Mouse (Mus musculus) layer of hippocampus, postnatal 25 days (tissue): ENCODE measurements around the gene Wbp2nl. TPM values are rescaled to one million over a fixed set of nuclear protein-coding genes. Genes with fewer than 3 reads are reported as not detected.
A peak's percentile ranks its signal among the peaks of the same experiment; 100 is the strongest.
"Not testable (repeated sequence)": the region's sequence is repeated elsewhere in the genome, so short reads cannot be mapped to it uniquely, and the experiment has no call there.

Experiments used
- DNase-seq, 2 experiments: peaks; one replicate each; pipeline ENCODE4 v3.0.0; 2022; ENCODE audit warnings: mixed read lengths in 2 of 2, low spot score in 1 of 2; ENCODE audit errors: extremely low spot score in 1 of 2
- total RNA-seq, 2 experiments: library from RNA; stranded (reverse); gene quantifications; 2 replicates each; pipeline ENCODE4 v1.2.3; 2021

The Wbp2nl gene
- total RNA-seq, 2 experiments from 2014 or later, result not detected

DNA sequence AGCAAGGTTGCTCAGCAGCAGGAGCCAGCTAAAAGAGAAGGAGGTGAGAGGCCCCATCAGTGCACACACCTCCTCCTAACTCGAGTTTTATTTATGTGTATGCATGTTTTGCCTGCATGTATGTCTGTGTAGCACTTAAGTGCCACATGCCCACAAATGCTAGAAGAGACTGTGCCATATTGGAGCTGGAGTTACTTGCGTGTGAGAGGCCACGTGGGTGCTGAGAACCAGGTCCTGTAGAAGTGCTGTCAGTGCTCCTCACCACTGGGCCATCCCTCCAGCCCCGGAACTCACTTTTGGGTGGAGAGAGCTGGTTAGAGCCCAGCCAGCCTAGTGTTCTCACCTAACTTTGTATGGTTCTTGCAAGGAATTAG is 48.5 kb downstream of the Wbp2nl start:
- no peak for DNase-seq

DNA sequence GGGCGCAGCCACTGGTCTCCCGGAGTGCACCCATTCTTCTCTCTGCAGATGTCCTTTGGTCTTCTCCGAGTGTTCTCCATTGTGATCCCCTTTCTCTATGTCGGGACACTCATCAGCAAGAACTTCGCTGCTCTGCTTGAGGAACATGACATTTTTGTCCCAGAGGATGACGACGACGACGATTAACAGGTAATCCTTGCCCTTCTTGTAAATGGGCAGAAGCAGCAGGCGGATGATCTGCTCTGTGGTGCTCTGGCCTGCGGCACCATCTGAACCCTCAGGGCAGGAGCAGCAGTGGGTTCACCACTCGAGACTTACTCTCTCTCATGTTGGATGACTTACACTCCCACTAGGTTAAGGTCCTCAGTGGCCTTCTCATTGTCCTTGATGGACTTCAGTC is 49.1 kb downstream of the Wbp2nl start:
- DNase-seq, result no peak

DNA sequence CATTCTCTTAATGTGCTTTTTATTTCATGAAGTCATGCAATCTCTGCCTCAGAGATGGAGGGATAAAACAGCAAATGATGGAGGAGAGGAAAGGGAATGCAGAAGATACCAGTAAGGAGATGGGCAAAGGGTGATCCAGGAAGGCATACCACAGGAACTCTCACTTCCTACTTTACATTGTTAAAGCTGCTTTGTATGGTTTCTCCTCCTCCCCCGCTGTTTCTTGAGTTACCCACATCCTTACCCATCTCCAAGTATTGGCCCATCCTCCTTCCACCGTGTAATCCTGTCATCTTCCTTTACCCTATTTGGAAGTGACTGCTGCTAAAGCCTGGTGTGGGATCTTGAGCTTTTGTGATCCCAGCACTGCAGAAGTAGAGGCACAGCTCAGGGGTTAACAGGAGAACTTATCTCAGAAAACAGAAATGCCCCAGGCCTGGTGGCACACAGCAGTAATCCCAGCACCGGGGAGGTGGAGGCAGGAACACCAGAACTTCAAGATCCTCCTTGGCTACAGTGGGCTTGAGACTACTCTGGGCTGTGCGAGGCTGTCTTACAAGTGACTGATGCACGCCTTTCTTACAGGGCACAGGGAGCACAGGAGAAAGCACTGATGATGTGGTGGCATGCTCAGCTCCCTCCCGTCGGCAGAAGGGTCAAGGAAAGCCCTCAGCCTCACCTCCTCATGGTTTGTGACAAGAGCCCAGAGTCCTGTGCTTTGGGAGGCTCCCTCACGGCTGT is 49.7 kb downstream of the Wbp2nl start:
- no peak for DNase-seq

DNA sequence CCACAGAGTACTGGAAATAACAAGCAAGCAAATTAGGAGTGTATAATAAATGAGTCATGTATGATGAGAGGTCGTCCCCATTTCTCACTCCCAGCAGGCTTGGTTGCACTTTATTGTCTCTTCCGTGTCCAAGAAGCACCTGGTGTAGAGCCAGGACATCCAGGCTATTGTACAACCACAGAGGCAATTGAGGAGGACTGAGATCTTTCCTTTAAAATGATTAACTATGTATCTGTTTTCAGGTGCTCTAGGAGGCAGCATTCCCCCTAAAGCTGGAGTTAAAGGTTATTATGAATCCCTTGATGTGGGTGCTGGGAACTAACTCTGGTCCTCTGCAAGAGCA is 50.2 kb downstream of the Wbp2nl start:
- DNase-seq, result no peak

DNA sequence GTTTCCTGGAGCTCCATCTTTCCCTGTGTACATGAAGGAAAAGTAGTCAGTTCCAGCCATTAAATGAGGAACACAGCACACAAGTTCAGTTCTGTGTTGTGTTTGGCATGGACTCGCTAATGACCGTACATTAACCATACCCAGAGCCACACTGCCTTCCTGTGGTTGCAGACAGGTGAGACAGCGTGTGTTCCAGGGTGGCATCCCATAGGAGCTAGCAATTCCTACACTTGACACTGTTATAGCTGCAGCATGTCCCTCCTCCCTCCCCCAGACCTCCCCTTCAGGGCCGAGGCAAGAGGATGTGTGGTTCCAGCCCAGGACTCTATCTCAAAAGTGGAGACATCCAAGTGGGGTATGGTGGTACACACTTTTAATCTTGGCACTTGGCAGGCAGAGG is 51.6 kb downstream of the Wbp2nl start:
- no peak for DNase-seq

DNA sequence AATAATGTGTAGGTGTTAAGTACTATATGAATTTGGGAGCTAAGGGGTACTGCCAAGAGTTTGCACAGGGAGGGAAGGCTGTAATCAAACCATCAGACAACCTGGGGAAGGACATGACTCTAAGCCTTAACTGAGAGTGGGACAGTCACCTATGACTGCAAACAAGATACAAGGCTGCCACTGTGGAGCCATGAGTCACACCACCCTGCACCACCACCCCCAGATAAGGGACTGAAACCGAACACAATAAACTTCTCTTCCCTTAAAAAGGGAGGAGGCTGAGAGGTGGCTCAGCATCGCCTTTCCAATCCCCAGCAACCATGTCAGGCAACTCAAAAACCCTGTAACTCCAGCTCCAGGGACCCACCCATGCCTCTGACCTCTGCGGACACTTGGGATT is 52.7 kb downstream of the Wbp2nl start:
- DNase-seq, result no peak

DNA sequence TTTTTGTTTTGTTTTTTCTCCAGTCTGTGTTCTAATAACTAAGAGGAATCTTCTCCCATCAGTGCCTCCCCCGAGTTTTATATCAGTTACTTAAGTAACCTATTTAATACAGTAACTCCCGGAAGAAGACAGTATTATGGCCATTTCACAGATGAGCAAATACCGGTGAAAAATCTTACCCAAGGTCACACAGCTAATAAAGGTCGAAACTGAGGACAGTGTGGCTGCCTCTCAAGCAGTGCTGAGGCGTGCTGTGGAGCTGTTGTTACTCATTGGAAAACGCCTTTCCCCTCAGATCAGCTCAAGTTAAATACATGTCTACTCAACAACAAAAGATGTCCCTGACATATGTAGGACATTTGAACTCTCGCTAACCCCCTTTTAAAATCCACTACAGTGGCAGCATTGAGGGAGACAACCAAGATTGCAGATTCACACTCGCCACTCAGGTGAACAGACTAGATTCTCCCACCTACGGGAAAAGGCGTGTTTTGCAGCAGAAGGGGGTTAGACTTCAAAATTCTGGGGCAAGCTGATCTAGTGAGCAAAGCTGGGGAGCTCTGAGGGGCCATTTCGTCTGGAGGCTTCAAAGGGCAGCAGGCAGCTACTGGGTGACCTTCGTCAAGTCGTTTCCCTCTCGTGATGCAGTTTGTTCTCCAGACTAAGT is 54.5 kb downstream of the Wbp2nl start:
- no peak for DNase-seq

DNA sequence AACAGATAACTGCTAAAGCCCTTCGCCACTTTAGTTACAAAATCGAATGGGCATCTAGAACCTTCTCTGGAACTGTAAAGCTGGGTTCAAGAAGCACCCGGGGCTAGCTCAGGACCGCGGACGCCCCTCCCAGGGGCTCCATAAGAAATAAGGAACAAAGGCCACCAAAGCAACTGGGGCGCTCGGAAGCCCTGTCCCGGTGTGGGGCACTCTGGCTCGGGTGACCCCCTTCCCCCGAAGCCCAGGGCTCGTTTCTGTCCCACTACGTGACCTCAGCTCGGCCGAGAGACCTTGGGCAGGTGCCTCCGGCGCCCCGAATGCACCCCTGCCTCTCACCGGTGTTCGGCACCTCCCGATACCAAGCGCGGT is 55.0 kb downstream of the Wbp2nl start:
- no peak for DNase-seq

DNA sequence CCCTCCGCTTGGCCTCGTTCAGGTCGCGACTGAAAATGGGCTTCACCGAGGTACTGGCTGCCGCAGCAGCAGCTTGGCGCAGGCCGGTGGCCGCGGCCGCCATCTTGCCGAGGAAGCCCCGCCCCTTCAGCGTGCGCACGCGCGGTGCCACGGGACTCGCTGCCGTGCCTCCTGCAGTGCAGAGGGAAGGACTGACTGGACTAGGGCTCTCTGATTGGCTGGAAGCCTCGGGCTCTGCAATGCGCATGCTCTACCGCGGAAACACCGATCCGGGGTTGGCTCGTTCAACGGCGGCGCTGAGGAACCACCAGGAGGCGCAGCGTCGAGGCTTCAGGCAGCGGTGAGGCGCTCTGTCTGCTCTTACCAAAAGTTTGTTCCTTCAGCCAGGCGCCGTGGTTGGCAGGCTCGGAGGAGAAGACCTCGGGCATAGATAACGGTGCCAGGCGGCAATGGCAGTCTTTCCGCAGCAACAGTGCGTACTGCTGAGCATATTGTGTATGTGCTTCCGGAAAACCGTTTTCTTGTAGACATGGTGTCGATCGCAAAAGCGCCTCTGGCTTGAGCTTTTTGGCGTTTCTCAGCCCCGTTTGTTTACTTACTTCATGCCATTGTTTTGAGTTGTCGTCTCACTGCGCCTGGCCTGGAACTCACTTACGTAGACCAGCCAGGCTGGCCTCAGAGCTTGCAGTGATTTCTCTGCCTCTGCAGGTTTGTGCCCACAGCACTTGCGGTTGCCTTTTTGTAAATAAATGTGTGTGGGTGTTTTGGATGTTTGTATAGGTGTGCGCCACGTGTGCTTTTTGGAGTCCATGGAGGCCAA is 55.6 kb downstream of the Wbp2nl start, which contains the start of gene Ndufa6:
Ndufa6 (minus strand) TSS at position 197 of the 820 bp plus-strand sequence.
- DNase-seq, result peak; percentile 90 to 91

DNA sequence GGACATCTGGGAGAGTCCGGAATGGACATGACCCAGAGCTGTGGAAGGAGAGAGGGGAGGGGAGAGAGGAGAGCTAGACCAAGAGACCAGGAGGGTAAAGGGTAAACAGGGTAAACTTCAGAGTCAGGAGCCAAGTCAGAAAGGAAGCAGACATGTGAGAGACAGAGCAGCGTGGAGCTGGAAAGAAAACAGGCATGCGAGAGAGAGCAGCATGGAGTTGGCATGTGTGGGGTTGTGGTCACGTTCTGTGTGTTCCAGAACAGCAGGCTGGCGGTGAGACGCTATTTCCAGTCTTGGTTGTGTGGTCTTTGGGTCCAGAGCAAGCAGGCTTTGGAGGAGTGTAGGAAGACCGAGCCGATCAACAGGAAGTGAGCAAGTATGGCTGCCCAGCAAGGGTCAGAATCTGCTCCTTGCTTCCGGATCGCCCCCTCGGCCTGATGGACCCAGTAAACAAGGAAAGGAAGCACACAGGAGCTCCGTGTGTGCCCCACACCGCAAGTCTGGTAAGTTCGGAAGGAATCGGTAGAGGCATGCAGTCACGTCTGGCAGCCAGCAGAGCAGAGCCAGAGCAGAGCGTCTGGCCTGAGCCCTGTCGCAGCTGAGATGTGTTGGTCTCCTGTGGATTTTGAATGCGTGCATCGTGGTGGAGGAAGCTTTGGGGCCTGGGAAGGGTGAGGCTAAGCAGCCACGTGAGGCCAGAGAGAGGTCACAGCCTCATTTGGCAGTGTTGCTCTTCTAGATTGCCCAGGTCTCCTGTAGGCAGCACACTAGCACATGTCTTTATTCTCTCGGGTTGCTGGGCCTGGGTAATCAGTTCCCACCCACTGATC is 59.9 kb downstream of the Wbp2nl start:
- DNase-seq, result no peak

DNA sequence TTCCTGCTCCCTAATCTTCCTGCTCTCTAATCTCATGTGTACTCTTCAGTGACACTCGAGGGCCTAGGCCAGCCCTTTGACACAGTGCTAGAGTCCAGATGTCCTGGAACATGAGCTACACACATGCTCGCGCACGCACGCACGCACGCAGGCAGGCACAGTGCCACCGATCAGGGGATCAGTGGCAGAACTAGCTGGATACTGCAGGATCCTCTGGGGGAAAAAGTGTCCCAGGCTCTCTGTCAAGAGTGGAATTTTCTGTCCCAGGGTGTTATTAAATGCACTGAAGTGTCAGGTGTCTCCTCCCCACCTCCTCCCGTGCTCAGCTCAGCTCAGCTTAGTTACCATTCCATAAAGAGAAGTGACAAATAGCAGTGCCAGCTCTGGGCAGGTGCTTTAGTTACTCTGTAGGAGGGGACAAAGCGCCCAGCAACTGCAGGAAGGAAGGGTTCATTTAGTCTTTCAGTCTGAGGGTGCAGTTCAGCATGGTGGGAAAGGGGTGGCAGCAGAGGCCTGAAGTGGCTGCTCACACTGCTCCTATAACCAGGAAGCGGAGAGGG is 62.8 kb downstream of the Wbp2nl start:
- no peak for DNase-seq

DNA sequence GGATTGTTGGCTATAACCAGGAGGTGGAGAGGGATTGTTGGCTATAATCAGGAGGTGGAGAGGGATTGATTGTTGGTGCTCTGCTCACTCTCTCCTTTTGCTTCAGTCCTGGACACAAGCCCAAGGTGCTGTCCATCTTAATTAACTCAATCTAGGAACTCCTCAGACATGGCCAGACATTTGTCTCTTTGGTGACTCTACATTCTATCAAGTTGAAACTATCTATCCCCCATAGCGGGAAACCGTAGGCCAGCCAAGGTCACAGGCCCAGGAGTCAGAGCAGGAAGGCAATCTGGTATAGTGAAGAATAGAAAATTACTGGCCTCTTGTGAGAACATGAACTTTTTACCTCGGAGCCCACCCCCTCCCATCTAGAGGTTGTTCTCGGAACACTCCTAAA is 63.5 kb downstream of the Wbp2nl start:
- no peak for DNase-seq

DNA sequence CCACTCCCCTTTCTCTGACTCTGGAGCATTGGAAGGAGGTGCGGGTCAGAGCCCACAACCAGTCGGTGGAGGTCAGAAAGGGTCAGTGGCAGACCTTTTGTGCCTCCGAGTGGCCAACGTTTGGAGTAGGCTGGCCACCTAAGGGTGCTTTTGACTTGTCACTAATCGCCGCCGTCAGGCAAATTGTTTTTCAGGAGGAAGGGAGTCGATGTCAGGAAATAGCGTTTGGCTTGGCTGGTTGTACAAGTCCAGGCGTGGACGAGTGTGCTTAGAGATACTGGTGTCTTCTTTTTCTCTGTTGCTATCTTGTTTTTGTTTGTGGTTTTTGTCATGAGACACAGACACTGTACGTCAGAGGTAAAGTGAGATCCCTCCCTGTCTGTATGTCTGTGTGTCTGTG is 65.0 kb downstream of the Wbp2nl start:
- DNase-seq, result not testable (repeated sequence)

Other genes with a start within 250 kb of the Wbp2nl start
- not detected for gene 4930407I10Rik, start 239.8 kb upstream of the Wbp2nl start, total RNA-seq
- under 1 TPM; 0.12 to 0.59 TPM for gene Mei1, start 229.0 kb upstream of the Wbp2nl start, total RNA-seq
- 10 to 100 TPM; 11.2 to 15.8 TPM for gene Ccdc134, start 171.0 kb upstream of the Wbp2nl start, total RNA-seq
- gene Srebf2, start 151.8 kb upstream of the Wbp2nl start, total RNA-seq, result 100 to 1,000 TPM; 172 to 174 TPM
- gene Shisa8, start 86.1 kb upstream of the Wbp2nl start, total RNA-seq, result 1 to 10 TPM; 1.4 to 1.9 TPM
- gene Tnfrsf13c, start 74.6 kb upstream of the Wbp2nl start, total RNA-seq, result under 1 TPM in 1 of 2 experiments, not detected in 1; 0.22 TPM
- 1 to 10 TPM; 2.2 to 2.4 TPM for gene Cenpm, start 54.2 kb upstream of the Wbp2nl start, total RNA-seq
- 100 to 1,000 TPM in 1 of 2 experiments, 10 to 100 TPM in 1; 98.3 to 111 TPM for gene 1500009C09Rik, start 46.6 kb upstream of the Wbp2nl start, total RNA-seq
- gene Sept3, start 24.1 kb upstream of the Wbp2nl start, total RNA-seq, result 100 to 1,000 TPM; 617 to 679 TPM
- gene Naga, start 40.0 kb downstream of the Wbp2nl start, total RNA-seq, result 10 to 100 TPM; 33.1 to 36.7 TPM
- under 1 TPM; 0.66 to 0.92 TPM for gene Pheta2, start 40.0 kb downstream of the Wbp2nl start, total RNA-seq
- gene Smdt1, start 40.0 kb downstream of the Wbp2nl start, total RNA-seq, result 100 to 1,000 TPM; 139 to 150 TPM
- gene Ndufa6, start 55.4 kb downstream of the Wbp2nl start, total RNA-seq, result 100 to 1,000 TPM; 202 to 220 TPM
- gene Cyp2d22, start 81.3 kb downstream of the Wbp2nl start, total RNA-seq, result 10 to 100 TPM; 40.3 to 41.1 TPM
- under 1 TPM in 1 of 2 experiments, not detected in 1; 0.38 TPM for gene Cyp2d11, start 95.1 kb downstream of the Wbp2nl start, total RNA-seq
- gene Cyp2d10, start 108.2 kb downstream of the Wbp2nl start, total RNA-seq, result not detected
- under 1 TPM in 1 of 2 experiments, not detected in 1; 0.22 TPM for gene Cyp2d9, start 134.5 kb downstream of the Wbp2nl start, total RNA-seq